Mouse (Mus musculus) neural tube, embryonic 14.5 days (tissue): ENCODE data around the gene Fzd2. TPM values are rescaled to one million over a fixed set of nuclear protein-coding genes. Genes with fewer than 3 reads are reported as not detected.

ENCODE experiments used
- ATAC-seq: fragments of 200-750 bp; cut with Nextera tagmentation; 2 replicates; pipeline ENCODE4 v1.8.0; 2017; ENCODE audit warnings: low read depth, mild to moderate bottlenecking, moderate TSS enrichment, moderate library complexity
- H3K27ac ChIP-seq: fragments of 300-500 bp; sonication (generic); 2 replicates; pipeline ENCODE4 v1.5.1; 2014; ENCODE audit warnings: low read depth, mild to moderate bottlenecking, control low read depth, low read length, moderate library complexity, mixed read lengths
- H3K27me3 ChIP-seq: fragments of 300-500 bp; sonication (generic); 2 replicates; pipeline ENCODE4 v1.6.1; 2014; ENCODE audit warnings: low read length; ENCODE audit not compliant: control insufficient read depth, insufficient read depth
- H3K36me3 ChIP-seq: fragments of 300-500 bp; sonication (generic); 2 replicates; pipeline ENCODE4 v1.6.1; 2014; ENCODE audit warnings: low read length, mixed read lengths; ENCODE audit not compliant: control insufficient read depth, insufficient read depth
- H3K4me1 ChIP-seq: fragments of 300-500 bp; sonication (generic); 2 replicates; pipeline ENCODE4 v1.6.1; 2014; ENCODE audit warnings: low read length; ENCODE audit not compliant: control insufficient read depth, insufficient read depth
- H3K4me2 ChIP-seq: fragments of 300-500 bp; sonication (generic); 2 replicates; pipeline ENCODE4 v1.6.1; 2014; ENCODE audit warnings: mild to moderate bottlenecking, low read depth, low read length, control low read depth
- H3K4me3 ChIP-seq: fragments of 300-500 bp; sonication (generic); 2 replicates; pipeline ENCODE4 v1.5.1; 2014; ENCODE audit warnings: low read depth, low read length, control low read depth, mixed read lengths
- H3K9ac ChIP-seq: fragments of 300-500 bp; sonication (generic); replicated peaks from 2 replicates; pipeline ENCODE4 v1.6.1; 2014; ENCODE audit warnings: low read depth, mild to moderate bottlenecking, control low read depth, low read length, mixed read lengths
- H3K9me3 ChIP-seq: fragments of 300-500 bp; sonication (generic); 2 replicates; pipeline ENCODE4 v1.6.1; 2016; ENCODE audit warnings: low read length; ENCODE audit not compliant: control insufficient read depth
- WGBS: fragments of 180-500 bp; shearing (Covaris S2); extraction: QIAGEN DNeasy Blood & Tissue Kit; methylation state at CpG from one replicate; pipeline ENCODE4 v1.1.7; 2014; 5-methylcytosine and 5-hydroxymethylcytosine counted together
- polyA plus RNA-seq: library from polyadenylated mRNA; unstranded; fragments of >200 nt; fragmentation: Nextera tagmentation; extraction: Ambion mirVana; gene quantifications from 2 replicates; pipeline ENCODE4 v1.2.1, GENCODE M21; 2014

Gene Fzd2
- polyA plus RNA-seq, 1 experiment from 2014 or later: 6.5 TPM

GRCm38 (mm10) chr11:102624888-102625407 lies 20.8 kb downstream of the Fzd2 start:
- Histone ChIP-seq H3K27me3 (no peaks in the 10 kb centered on the region), H3K4me3 (no peak overlapping the region), H3K9me3 (no peaks in the 10 kb centered on the region), H3K9ac (no peak overlapping the region), H3K4me2 (peak overlapping the region; percentile 7; the same call in 1 of the 2 replicates), H3K36me3 (no peaks in the 10 kb centered on the region), H3K4me1 (0 out of 2 replicates have a peak, but pooled peaks cover 9% of the 10 kb centered on the region), H3K27ac (no peak overlapping the region)
- 29% methylated on average over 14 of the region's 14 CpGs for WGBS
- ATAC-seq: no peak

- Histone ChIP-seq H3K27ac (no peak overlapping the region), H3K9ac (no peak overlapping the region), H3K36me3 (no peaks in the 10 kb centered on the region), H3K4me1 (0 out of 2 replicates have a peak, but pooled peaks cover 9% of the 10 kb centered on the region), H3K9me3 (no peaks in the 10 kb centered on the region), H3K4me3 (no peak overlapping the region), H3K27me3 (no peaks in the 10 kb centered on the region), H3K4me2 (no peak overlapping the region)
- WGBS: 88% methylated on average over 9 of the region's 9 CpGs
- no peak for ATAC-seq
Measured at GRCm38 (mm10) chr11:102627171-102627931, 23.2 kb downstream of the Fzd2 start.

- no peak overlapping the region for H3K27ac ChIP-seq
- H3K4me1 ChIP-seq: 0 out of 2 replicates have a peak, but pooled peaks cover 9% of the 10 kb centered on the region
- 49% methylated on average over 9 of the region's 9 CpGs for WGBS
Measured at GRCm38 (mm10) chr11:102628529-102628928, 24.3 kb downstream of the Fzd2 start.

DNA sequence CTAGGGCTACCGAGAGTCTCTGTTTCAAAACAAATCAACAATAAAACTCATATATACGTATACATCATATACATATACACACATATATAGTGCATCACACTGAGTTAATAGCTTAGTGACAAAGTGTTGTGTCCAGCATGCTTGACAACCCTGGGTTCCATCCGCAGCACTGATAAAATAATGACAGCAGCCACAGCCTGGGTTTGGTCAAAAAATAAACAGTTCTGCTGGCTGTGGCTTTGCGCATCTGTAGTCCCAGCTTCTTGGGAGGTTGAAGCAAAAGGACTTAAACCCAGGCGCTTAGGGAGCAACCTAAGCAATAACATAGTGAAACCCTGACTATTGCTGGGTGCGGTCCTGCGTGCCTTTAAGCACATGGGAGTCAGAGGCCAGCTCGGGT lies 25.2 kb downstream of the Fzd2 start:
- 0 out of 2 replicates have a peak, but pooled peaks cover 5% of the 10 kb centered on the region for H3K4me1 ChIP-seq
- H3K27me3 ChIP-seq: no peaks in the 10 kb centered on the region
- H3K4me2 ChIP-seq: no peak overlapping the region
- no peak overlapping the region for H3K4me3 ChIP-seq
- H3K9ac ChIP-seq: no peak overlapping the region
- 73% methylated on average over 8 of the region's 8 CpGs for WGBS
- no peak overlapping the region for H3K27ac ChIP-seq
- ATAC-seq: no peak
- H3K36me3 ChIP-seq: no peaks in the 10 kb centered on the region
- H3K9me3 ChIP-seq: no peaks in the 10 kb centered on the region

More at GRCm38 (mm10) chr11:102628529-102628928, 24.3 kb downstream of the Fzd2 start:
- H3K36me3 ChIP-seq: no peaks in the 10 kb centered on the region
- H3K4me2 ChIP-seq: no peak overlapping the region
- no peak for ATAC-seq
- no peak overlapping the region for H3K9ac ChIP-seq
- no peak overlapping the region for H3K4me3 ChIP-seq
- H3K27me3 ChIP-seq: no peaks in the 10 kb centered on the region
- H3K9me3 ChIP-seq: no peaks in the 10 kb centered on the region

DNA sequence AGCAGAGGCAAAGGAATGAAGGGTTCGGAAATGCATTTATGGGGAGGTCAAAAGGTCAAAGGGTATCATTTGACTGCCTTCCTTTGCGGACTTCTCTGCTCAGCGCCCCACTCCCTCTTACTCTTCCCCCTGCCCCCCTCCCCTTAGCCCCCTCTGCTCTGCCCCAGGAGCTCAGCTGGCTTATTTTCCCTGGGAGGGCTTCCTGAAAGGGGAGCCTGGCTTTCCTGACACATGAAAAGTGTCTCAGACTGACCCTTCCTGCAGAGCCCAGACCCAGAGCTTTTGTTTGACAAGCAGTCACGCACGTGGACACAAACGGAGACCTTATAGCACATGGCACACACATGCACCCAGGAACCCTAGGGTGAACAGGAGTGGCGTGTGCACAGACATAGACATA lies 26.5 kb downstream of the Fzd2 start:
- H3K4me1 ChIP-seq: no peaks in the 10 kb centered on the region
- H3K9ac ChIP-seq: no peak overlapping the region
- WGBS: 7% methylated on average over 7 of the region's 7 CpGs
- no peak overlapping the region for H3K27ac ChIP-seq
- H3K4me3 ChIP-seq: no peak overlapping the region
- no peak overlapping the region for H3K4me2 ChIP-seq
- no peaks in the 10 kb centered on the region for H3K27me3 ChIP-seq
- ATAC-seq: no peak
- no peaks in the 10 kb centered on the region for H3K9me3 ChIP-seq
- H3K36me3 ChIP-seq: no peaks in the 10 kb centered on the region

DNA sequence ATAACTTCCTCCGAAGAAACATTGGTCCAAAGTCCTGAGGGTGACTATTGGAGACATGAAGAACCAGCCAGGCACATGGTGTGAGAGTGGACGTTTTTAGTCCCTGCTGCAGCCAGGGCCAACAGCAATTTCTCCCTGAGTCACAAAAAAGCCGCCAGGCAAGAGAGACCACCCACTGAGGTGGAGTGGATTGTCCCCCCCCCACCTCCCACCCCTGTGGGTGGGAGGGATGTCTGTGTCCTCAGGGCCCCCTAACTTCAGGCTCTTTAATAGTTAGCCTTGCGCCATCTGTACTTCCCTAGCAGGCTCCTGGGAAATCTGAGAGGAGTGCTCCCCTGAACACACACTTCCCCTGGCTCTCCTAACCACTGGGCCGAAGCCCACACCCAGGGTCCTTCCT lies 27.0 kb downstream of the Fzd2 start:
- H3K36me3 ChIP-seq: no peaks in the 10 kb centered on the region
- no peaks in the 10 kb centered on the region for H3K4me1 ChIP-seq
- H3K4me2 ChIP-seq: no peak overlapping the region
- ATAC-seq: no peak
- H3K9ac ChIP-seq: no peak overlapping the region
- no peaks in the 10 kb centered on the region for H3K9me3 ChIP-seq
- no peaks in the 10 kb centered on the region for H3K27me3 ChIP-seq
- 30% methylated on average over 5 of the region's 5 CpGs for whole genome bisulfite sequencing
- H3K27ac ChIP-seq: no peak overlapping the region
- H3K4me3 ChIP-seq: no peak overlapping the region

- 11% methylated on average over 10 of the region's 13 CpGs for WGBS
- H3K4me2 ChIP-seq: peak overlapping the region; percentile 20; the same call in 1 of the 2 replicates
- H3K4me1 ChIP-seq: no peaks in the 10 kb centered on the region
- no peak overlapping the region for H3K4me3 ChIP-seq
- no peak overlapping the region for H3K27ac ChIP-seq
- no peaks in the 10 kb centered on the region for H3K27me3 ChIP-seq
- no peaks in the 10 kb centered on the region for H3K36me3 ChIP-seq
- ATAC-seq: no peak
- H3K9me3 ChIP-seq: no peaks in the 10 kb centered on the region
- no peak overlapping the region for H3K9ac ChIP-seq
Measured at GRCm38 (mm10) chr11:102632725-102633124, 28.5 kb downstream of the Fzd2 start.

DNA sequence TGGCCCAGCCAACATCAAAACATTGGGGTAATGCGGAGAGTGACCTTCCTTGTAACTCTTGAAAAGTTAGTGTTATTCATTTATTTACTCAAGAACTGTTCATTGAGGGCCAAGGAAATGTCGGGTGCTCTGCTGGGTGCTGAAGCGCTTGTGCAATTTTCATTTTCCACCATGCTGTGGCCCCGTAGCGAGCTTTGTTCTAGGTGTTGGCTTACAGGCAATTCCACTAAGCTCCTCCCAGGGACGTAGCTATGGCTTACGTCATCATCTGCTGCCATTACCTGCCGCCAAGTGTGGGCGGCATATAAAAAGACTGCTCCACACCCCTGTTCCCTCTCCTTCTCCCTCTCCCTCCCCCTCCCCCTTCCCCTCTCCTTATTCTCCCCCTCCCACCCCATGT lies 29.2 kb downstream of the Fzd2 start:
- Histone ChIP-seq H3K9ac (no peak overlapping the region), H3K36me3 (no peaks in the 10 kb centered on the region), H3K4me3 (peak overlapping the region; percentile 7; the same call in 1 of the 2 replicates), H3K27ac (no peak overlapping the region), H3K4me1 (no peaks in the 10 kb centered on the region), H3K9me3 (no peaks in the 10 kb centered on the region), H3K27me3 (no peaks in the 10 kb centered on the region), H3K4me2 (peak overlapping the region; percentile 20)
- no peak for ATAC-seq
- WGBS: 35% methylated on average over 9 of the region's 9 CpGs

- Histone ChIP-seq H3K9ac (no peak overlapping the region), H3K27ac (no peak overlapping the region), H3K4me1 (no peaks in the 10 kb centered on the region), H3K27me3 (no peaks in the 10 kb centered on the region), H3K36me3 (no peaks in the 10 kb centered on the region), H3K4me2 (no peak overlapping the region), H3K4me3 (no peak overlapping the region), H3K9me3 (no peaks in the 10 kb centered on the region)
- ATAC-seq: no peak
- WGBS: 48% methylated on average over 12 of the region's 12 CpGs
Measured at GRCm38 (mm10) chr11:102636887-102637286, 32.7 kb downstream of the Fzd2 start.
